ENCODE assay signal across 8 mouse cellular contexts in the genomic region with DNA sequence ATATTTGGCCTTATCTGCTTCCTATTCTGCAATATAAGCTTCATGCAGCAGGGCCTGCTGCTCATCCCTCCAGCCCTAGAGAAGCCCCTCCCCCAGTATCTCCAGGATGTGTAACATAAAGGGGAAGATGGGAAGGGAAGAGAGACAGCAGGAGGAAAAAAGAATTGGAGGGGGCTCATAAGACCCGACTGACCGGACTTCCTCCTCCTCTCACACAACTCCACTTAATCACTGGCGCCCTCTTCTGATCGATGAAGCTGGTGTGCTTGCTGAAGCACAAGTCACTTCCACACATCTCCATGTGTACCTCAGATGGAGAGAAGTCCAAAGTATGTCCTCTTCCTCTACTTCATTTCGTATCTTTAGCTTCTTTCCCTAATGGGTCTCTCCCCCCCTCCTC.
DNase-seq lines count a peak whose midpoint lies in the region; ATAC-seq lines count a peak whose summit lies in the region.

No protein-coding gene starts in this region.

- intact Hi-C loops in gastrocnemius, postnatal 36 days (cut with DNase I) = no loop called here

- H3K9ac ChIP-seq in hindbrain, embryonic 13.5 days = no peak overlapping the region
- H3K9ac ChIP-seq in hindbrain, embryonic 14.5 days = no peak overlapping the region

- no peaks in the 10 kb centered on the region; the same call in 1 of the 2 replicates for H3K27me3 ChIP-seq in hindbrain, embryonic 10.5 days (ENCODE audit: insufficient read depth, poor library complexity, severe bottlenecking)
- H3K27me3 ChIP-seq in hindbrain, embryonic 13.5 days = no peaks in the 10 kb centered on the region
- H3K27me3 ChIP-seq in hindbrain, embryonic 14.5 days (ENCODE audit: control insufficient read depth, insufficient read depth, low read length) = no peaks in the 10 kb centered on the region

- H3K27ac ChIP-seq in hindbrain, embryonic 10.5 days = peak overlapping the region; percentile 66
- no peak overlapping the region for H3K27ac ChIP-seq in hindbrain, embryonic 13.5 days
- no peak overlapping the region for H3K27ac ChIP-seq in hindbrain, embryonic 14.5 days

- H3K36me3 ChIP-seq in hindbrain, embryonic 10.5 days = no peaks in the 10 kb centered on the region
- H3K36me3 ChIP-seq in hindbrain, embryonic 13.5 days = no peaks in the 10 kb centered on the region
- no peaks in the 10 kb centered on the region for H3K36me3 ChIP-seq in hindbrain, embryonic 14.5 days (replicated peaks; ENCODE audit: control insufficient read depth, insufficient read depth)

- H3K4me2 ChIP-seq in hindbrain, embryonic 13.5 days = no peak overlapping the region
- H3K4me2 ChIP-seq in hindbrain, embryonic 14.5 days (replicated peaks) = no peak overlapping the region

- peaks cover 16% of the 10 kb centered on the region for H3K4me1 ChIP-seq in hindbrain, embryonic 10.5 days (replicated peaks)
- peaks cover 5% of the 10 kb centered on the region; the same call in 1 of the 2 replicates for H3K4me1 ChIP-seq in hindbrain, embryonic 13.5 days (replicated peaks)
- H3K4me1 ChIP-seq in hindbrain, embryonic 14.5 days (replicated peaks; ENCODE audit: control insufficient read depth, insufficient read depth, low read length) = no peaks in the 10 kb centered on the region

- 1% methylated on average over 5 of the region's 5 CpGs for WGBS in hindbrain, embryonic 10.5 days
- 7% methylated on average over 5 of the region's 5 CpGs for WGBS in hindbrain, embryonic 13.5 days
- WGBS in hindbrain, embryonic 14.5 days = 6% methylated on average over 3 of the region's 5 CpGs

- no peak overlapping the region; the same call in 1 of the 2 replicates for H3K4me3 ChIP-seq in hindbrain, embryonic 10.5 days
- no peak overlapping the region for H3K4me3 ChIP-seq in hindbrain, embryonic 13.5 days
- H3K4me3 ChIP-seq in hindbrain, embryonic 14.5 days (replicated peaks; ENCODE audit: low read length) = no peak overlapping the region

- no peaks in the 10 kb centered on the region for H3K9me3 ChIP-seq in hindbrain, embryonic 10.5 days
- H3K9me3 ChIP-seq in hindbrain, embryonic 13.5 days = no peaks in the 10 kb centered on the region
- H3K9me3 ChIP-seq in hindbrain, embryonic 14.5 days (ENCODE audit: control insufficient read depth, low read length) = no peaks in the 10 kb centered on the region

- DNase-seq in hindbrain, embryonic 10.5 days (ENCODE audit: low spot score) = peak; percentile 62
- DNase-seq in ES-CJ7 (ENCODE audit: low read depth, low spot score) = peak; percentile 54
- peak; percentile 11 to 27 for DNase-seq in cerebellum, adult 18-20 months
- DNase-seq in hindbrain, embryonic 14.5 days (ENCODE audit: low spot score) = peak; percentile 68
- DNase-seq in lung, postnatal 14 days = peak; percentile 67
- DNase-seq in spleen, postnatal 36 days (ENCODE audit: low spot score in 2 of 2) = no peak
- DNase-seq in gastrocnemius, postnatal 36 days = no peak

- no peak for ATAC-seq in hindbrain, embryonic 13.5 days (ENCODE audit: low FRiP score)
- no peak for ATAC-seq in hindbrain, embryonic 14.5 days (ENCODE audit: low FRiP score)

Comparison
In these comparisons a context has a peak if more than half of its experiments do, and no peak if none do; other contexts are left out.
1. DNase-seq: peak in hindbrain, embryonic 10.5 days (single experiment), ES-CJ7 (single experiment), cerebellum, adult 18-20 months (2 of 2), hindbrain, embryonic 14.5 days (single experiment) and lung, postnatal 14 days (single experiment); none in spleen, postnatal 36 days (0 of 2) and gastrocnemius, postnatal 36 days (0 of 2).